Mouse (Mus musculus) thymus, adult 2 months (tissue): ENCODE results near the gene Ccdc157.

Experiments used
- CTCF ChIP-seq: fragments of 200-500 bp; IDR thresholded peaks from 2 replicates; pipeline ENCODE4 v1.5.1; 2012; ENCODE audit warnings: mild to moderate bottlenecking, control low read depth, low read length, moderate library complexity, borderline replicate concordance; ENCODE audit not compliant: control insufficient read depth, poor library complexity, insufficient read depth; ENCODE audit errors: extremely low read depth
- POLR2A ChIP-seq: fragments of 200-500 bp; IDR thresholded peaks from 2 replicates; pipeline ENCODE4 v1.6.1; 2012; ENCODE audit warnings: mild to moderate bottlenecking, low read length, control low read depth, moderate library complexity; ENCODE audit not compliant: control insufficient read depth, poor library complexity, insufficient read depth; ENCODE audit errors: extremely low read depth

- TF ChIP-seq POLR2A (no peak), CTCF (no peak)
These were observed 17.6 kb upstream of the Ccdc157 start for GRCm38 (mm10) chr11:4177716-4178115.
